Mouse (Mus musculus): ENCODE measurements around the gene Susd2. TPM values are rescaled to one million over a fixed set of nuclear protein-coding genes. Genes with fewer than 3 reads are reported as not detected.

The Susd2 gene
- polyA plus RNA-seq, 1 experiment from 2014 or later: 2.4 TPM

DNA sequence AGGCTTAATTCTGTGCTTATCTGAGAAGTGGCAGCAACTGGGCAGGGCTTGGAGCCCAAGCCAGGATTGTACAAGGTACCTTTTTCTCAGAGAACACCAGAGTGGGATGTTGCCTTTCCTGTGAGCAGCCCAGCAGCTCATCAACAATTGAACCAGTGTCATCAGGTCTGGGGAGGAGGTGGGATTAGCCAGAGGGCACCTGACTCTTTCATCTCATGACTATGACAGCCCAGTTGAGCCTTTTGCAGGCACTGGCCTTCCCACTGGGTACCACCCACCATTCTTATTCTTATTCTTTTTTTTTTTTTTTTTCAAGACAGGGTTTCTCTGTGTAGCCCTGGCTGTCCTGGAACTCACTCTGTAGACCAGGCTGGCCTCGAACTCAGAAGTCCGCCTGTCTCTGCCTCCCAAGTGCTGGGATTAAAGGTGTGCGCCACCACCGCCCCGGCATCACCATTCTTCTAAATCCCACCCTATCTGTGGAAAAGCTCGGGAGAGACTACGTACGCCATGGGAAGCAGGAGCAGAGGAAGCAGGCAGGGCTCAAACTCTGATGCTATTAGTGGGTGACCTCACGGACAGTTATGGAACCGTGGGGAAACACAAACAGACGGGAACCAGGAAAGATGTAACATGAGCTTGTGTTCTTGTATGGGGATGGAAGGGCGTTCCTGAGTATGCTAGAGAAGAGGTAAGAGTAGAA is 7.6 kb downstream of the Susd2 start:
- Histone ChIP-seq H3K4me1 (ENCODE audit: control insufficient read depth, insufficient read depth, low read length) (no peaks in the 10 kb centered on the region), H3K36me3 (ENCODE audit: control insufficient read depth, insufficient read depth, low read length) (no peaks in the 10 kb centered on the region), H3K9me3 (ENCODE audit: control insufficient read depth, low read length) (no peaks in the 10 kb centered on the region), H3K4me3 (ENCODE audit: low read depth, low read length) (no peak overlapping the region), H3K4me2 (ENCODE audit: low read depth) (no peak overlapping the region), H3K27me3 (ENCODE audit: control insufficient read depth, insufficient read depth, low read length) (no peaks in the 10 kb centered on the region), H3K9ac (ENCODE audit: low read length) (no peak overlapping the region), H3K27ac (ENCODE audit: low read depth, low read length) (no peak overlapping the region)
- DNase-seq (ENCODE audit: low spot score) (no peak), ATAC-seq (ENCODE audit: insufficient read depth, low FRiP score, low TSS enrichment) (no peak)
- WGBS: 89% methylated on average over 12 of the region's 12 CpGs

DNA sequence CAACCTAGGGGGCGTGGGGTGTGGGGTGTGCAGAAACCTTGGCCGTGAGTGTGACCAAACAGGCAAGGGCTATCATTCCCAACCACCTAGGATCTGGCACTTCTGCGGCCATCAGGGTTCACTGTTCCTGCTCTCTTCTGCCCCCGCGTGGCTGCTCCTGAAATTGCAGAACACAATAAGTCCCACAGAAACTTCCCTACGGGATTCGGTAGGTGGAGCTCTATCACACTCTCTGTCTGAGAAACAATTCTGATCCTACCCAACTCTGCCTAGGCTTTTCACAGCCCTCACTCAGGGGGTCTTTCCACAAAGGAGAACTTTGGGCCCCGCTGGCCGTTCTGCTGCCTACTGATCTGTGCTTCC is 8.1 kb downstream of the Susd2 start:
- no peak overlapping the region for H3K4me3 ChIP-seq (ENCODE audit: low read depth, low read length)
- ATAC-seq (ENCODE audit: insufficient read depth, low FRiP score, low TSS enrichment) (no peak), DNase-seq (ENCODE audit: low spot score) (peak; percentile 83)
- WGBS: 2% methylated on average over 9 of the region's 9 CpGs
- H3K27me3 ChIP-seq (ENCODE audit: control insufficient read depth, insufficient read depth, low read length): no peaks in the 10 kb centered on the region
- H3K4me1 ChIP-seq (ENCODE audit: control insufficient read depth, insufficient read depth, low read length): no peaks in the 10 kb centered on the region
- H3K9ac ChIP-seq (ENCODE audit: low read length): no peak overlapping the region
- no peak overlapping the region for H3K27ac ChIP-seq (ENCODE audit: low read depth, low read length)
- no peaks in the 10 kb centered on the region for H3K9me3 ChIP-seq (ENCODE audit: control insufficient read depth, low read length)
- H3K36me3 ChIP-seq (ENCODE audit: control insufficient read depth, insufficient read depth, low read length): no peaks in the 10 kb centered on the region
- H3K4me2 ChIP-seq (ENCODE audit: low read depth): no peak overlapping the region

DNA sequence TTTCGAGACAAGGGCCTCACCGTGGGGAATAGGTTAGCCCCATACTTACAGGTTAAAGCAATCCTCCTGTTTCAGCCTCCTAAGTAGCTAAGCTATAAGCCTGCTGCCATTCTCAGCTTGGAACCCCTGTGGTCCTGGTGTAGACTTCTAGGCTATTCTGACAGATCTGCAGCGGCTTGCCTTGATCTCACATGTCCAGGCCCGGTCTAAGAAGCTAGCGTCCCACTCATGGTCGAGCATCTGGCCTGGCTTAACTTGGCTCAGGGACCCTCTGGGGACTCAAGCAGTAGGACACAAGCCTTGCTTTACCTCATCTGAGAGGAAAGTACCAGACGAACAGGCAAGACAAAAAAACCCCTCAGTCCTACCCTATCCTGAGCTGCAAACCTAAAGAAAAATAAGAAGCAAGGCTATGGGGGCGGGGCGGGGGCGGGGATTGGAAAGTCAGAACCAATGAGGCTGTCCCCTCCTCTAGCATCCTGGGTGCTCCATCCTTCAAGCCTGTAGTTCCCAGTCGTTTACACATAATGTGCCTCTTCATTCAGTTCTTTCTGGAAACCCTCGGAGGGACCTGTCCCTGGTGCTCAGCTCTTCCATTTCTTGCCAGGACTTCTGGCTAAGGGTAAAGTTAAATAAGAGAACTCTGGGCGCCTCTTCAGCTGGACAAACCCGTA is 8.7 kb downstream of the Susd2 start:
- WGBS: 67% methylated on average over 14 of the region's 14 CpGs
- DNase-seq (ENCODE audit: low spot score): no peak
- no peak overlapping the region for H3K4me3 ChIP-seq (ENCODE audit: low read depth, low read length)
- H3K27ac ChIP-seq (ENCODE audit: low read depth, low read length): no peak overlapping the region
- H3K27me3 ChIP-seq (ENCODE audit: control insufficient read depth, insufficient read depth, low read length): no peaks in the 10 kb centered on the region
- no peak for ATAC-seq (ENCODE audit: insufficient read depth, low FRiP score, low TSS enrichment)
- no peak overlapping the region for H3K9ac ChIP-seq (ENCODE audit: low read length)
- no peaks in the 10 kb centered on the region for H3K9me3 ChIP-seq (ENCODE audit: control insufficient read depth, low read length)
- H3K4me2 ChIP-seq (ENCODE audit: low read depth): no peak overlapping the region
- no peaks in the 10 kb centered on the region for H3K36me3 ChIP-seq (ENCODE audit: control insufficient read depth, insufficient read depth, low read length)
- no peaks in the 10 kb centered on the region for H3K4me1 ChIP-seq (ENCODE audit: control insufficient read depth, insufficient read depth, low read length)

DNA sequence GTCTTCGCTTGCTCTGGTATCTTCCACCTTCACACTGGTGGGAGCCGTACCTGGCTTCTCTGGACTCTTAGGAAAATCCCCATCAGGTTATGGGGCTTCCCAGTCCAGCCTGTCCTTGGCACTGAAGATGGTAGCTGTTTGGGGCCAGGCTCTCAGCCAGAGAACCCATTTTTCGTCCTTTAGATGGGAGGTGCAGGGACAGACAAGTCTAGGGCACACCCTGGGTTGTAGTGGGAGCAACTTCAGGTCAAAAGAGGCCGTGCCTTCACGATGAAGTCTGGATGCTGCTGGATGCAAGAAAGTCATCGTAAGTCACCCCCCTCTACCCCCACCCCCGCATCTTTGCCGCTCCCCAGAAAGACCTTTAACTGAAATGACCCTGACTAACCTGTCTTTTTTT is 9.2 kb downstream of the Susd2 start:
- H3K4me2 ChIP-seq (ENCODE audit: low read depth): no peak overlapping the region
- H3K9ac ChIP-seq (ENCODE audit: low read length): no peak overlapping the region
- 95% methylated on average over 8 of the region's 8 CpGs for WGBS
- no peaks in the 10 kb centered on the region for H3K4me1 ChIP-seq (ENCODE audit: control insufficient read depth, insufficient read depth, low read length)
- DNase-seq (ENCODE audit: low spot score): no peak
- H3K27ac ChIP-seq (ENCODE audit: low read depth, low read length): no peak overlapping the region
- H3K4me3 ChIP-seq (ENCODE audit: low read depth, low read length): no peak overlapping the region
- H3K36me3 ChIP-seq (ENCODE audit: control insufficient read depth, insufficient read depth, low read length): no peaks in the 10 kb centered on the region
- ATAC-seq (ENCODE audit: insufficient read depth, low FRiP score, low TSS enrichment): no peak
- H3K9me3 ChIP-seq (ENCODE audit: control insufficient read depth, low read length): no peaks in the 10 kb centered on the region
- H3K27me3 ChIP-seq (ENCODE audit: control insufficient read depth, insufficient read depth, low read length): no peaks in the 10 kb centered on the region

DNA sequence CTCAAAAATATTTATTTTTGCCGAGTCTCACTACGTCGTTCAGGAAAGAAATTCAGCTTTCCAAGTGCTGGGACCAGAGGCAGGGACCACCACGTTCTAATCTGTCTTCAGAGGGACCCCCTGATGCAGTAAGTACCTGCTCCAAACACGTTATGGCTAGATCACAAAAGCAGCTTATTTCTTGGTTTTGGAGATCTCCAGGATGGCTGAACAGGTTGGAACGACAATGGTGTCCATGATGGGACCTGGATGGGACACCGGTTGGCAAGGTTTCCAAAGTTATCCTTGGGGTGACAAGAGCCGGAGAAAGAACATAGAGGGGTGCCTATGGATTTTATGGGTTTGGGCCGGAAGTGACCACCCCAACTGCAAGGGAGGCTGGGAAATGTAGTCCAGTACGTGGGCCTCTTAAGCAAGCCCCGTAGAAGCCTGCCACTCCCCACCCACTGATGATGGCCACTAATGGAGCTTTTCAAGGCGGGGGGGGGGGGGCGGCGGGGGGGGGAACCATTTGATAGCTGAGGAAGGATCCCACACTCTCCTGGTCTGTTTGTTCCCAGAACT is 10.2 kb downstream of the Susd2 start:
- no peak for ATAC-seq (ENCODE audit: insufficient read depth, low FRiP score, low TSS enrichment)
- no peaks in the 10 kb centered on the region for H3K36me3 ChIP-seq (ENCODE audit: control insufficient read depth, insufficient read depth, low read length)
- WGBS: 80% methylated on average over 12 of the region's 14 CpGs
- H3K27ac ChIP-seq (ENCODE audit: low read depth, low read length): no peak overlapping the region
- H3K9me3 ChIP-seq (ENCODE audit: control insufficient read depth, low read length): no peaks in the 10 kb centered on the region
- H3K4me2 ChIP-seq (ENCODE audit: low read depth): no peak overlapping the region
- H3K27me3 ChIP-seq (ENCODE audit: control insufficient read depth, insufficient read depth, low read length): no peaks in the 10 kb centered on the region
- no peaks in the 10 kb centered on the region for H3K4me1 ChIP-seq (ENCODE audit: control insufficient read depth, insufficient read depth, low read length)
- H3K4me3 ChIP-seq (ENCODE audit: low read depth, low read length): no peak overlapping the region
- no peak overlapping the region for H3K9ac ChIP-seq (ENCODE audit: low read length)
- DNase-seq (ENCODE audit: low spot score): no peak

DNA sequence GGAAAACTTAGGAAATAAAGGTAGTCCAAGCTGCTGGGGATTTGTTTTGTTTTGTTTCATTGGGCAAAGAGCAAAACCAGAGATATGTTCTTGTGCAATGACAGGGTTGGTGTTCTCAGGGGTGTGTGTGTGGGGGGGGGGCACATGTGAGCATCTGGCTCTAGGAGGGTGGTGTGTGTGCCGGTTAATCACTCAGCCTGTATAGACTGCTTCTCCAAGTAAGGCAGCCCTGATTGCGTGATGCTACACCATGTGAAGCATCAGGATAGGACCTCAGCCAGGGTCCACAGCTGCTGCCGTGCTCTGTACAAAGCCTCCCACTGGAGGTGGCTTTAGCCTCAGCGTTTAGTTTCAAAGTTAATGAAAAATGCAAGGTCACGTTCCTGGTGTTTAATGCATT is 10.8 kb downstream of the Susd2 start:
- Histone ChIP-seq H3K36me3 (ENCODE audit: control insufficient read depth, insufficient read depth, low read length) (no peaks in the 10 kb centered on the region), H3K9me3 (ENCODE audit: control insufficient read depth, low read length) (no peaks in the 10 kb centered on the region), H3K4me1 (ENCODE audit: control insufficient read depth, insufficient read depth, low read length) (no peaks in the 10 kb centered on the region), H3K27ac (ENCODE audit: low read depth, low read length) (no peak overlapping the region), H3K4me3 (ENCODE audit: low read depth, low read length) (no peak overlapping the region), H3K27me3 (ENCODE audit: control insufficient read depth, insufficient read depth, low read length) (no peaks in the 10 kb centered on the region), H3K9ac (ENCODE audit: low read length) (no peak overlapping the region), H3K4me2 (ENCODE audit: low read depth) (no peak overlapping the region)
- ATAC-seq (ENCODE audit: insufficient read depth, low FRiP score, low TSS enrichment): no peak
- DNase-seq (ENCODE audit: low spot score): no peak
- WGBS: 79% methylated on average over 5 of the region's 5 CpGs

DNA sequence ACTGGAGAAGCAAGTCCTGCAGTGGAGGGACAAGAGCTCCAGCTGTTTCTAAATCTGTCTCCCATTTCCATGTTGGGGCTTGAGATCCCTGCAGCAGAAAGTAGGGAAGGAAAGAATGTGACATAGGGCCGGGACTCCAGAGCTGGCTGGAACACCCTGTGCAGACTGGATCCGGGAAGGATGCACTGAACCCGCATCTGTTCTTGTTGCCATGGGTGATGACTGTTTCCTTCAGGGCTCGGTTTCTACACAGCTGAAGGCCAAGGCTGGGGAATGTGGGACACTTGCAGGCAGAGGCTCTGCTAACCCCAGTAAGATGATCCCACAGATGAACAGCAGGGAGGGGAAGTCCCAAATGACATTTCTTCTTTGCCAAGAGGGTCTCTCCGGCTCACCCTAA is 11.2 kb downstream of the Susd2 start:
- H3K27me3 ChIP-seq (ENCODE audit: control insufficient read depth, insufficient read depth, low read length): no peaks in the 10 kb centered on the region
- no peak overlapping the region for H3K27ac ChIP-seq (ENCODE audit: low read depth, low read length)
- no peaks in the 10 kb centered on the region for H3K36me3 ChIP-seq (ENCODE audit: control insufficient read depth, insufficient read depth, low read length)
- H3K4me2 ChIP-seq (ENCODE audit: low read depth): no peak overlapping the region
- no peaks in the 10 kb centered on the region for H3K9me3 ChIP-seq (ENCODE audit: control insufficient read depth, low read length)
- no peak overlapping the region for H3K9ac ChIP-seq (ENCODE audit: low read length)
- H3K4me1 ChIP-seq (ENCODE audit: control insufficient read depth, insufficient read depth, low read length): no peaks in the 10 kb centered on the region
- no peak for ATAC-seq (ENCODE audit: insufficient read depth, low FRiP score, low TSS enrichment)
- WGBS: 60% methylated on average over 5 of the region's 5 CpGs
- H3K4me3 ChIP-seq (ENCODE audit: low read depth, low read length): no peak overlapping the region
- no peak for DNase-seq (ENCODE audit: low spot score)

DNA sequence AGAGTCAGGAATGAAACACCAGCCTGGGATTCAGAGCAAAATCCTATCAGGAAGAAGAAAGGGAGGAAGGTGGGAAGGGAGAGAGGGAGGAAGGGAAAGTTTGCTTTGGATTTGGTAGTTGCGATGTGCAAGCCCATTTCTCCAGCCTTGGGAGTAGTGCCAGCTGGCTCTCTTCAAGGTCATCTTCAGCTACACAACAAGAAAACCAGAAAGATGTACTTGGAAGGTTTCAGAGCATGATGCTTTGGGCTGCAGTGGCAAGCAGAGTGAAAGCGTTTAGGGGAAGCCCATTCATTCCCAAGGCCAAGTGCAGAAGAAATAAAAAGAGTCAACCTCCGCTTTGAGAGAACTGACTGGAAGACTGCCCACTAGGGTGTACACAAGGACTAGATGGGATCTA is 16.3 kb downstream of the Susd2 start:
- no peak overlapping the region for H3K4me3 ChIP-seq (ENCODE audit: low read depth, low read length)
- 90% methylated on average over 3 of the region's 3 CpGs for WGBS
- no peaks in the 10 kb centered on the region for H3K4me1 ChIP-seq (ENCODE audit: control insufficient read depth, insufficient read depth, low read length)
- no peaks in the 10 kb centered on the region for H3K36me3 ChIP-seq (ENCODE audit: control insufficient read depth, insufficient read depth, low read length)
- H3K9ac ChIP-seq (ENCODE audit: low read length): no peak overlapping the region
- ATAC-seq (ENCODE audit: insufficient read depth, low FRiP score, low TSS enrichment) (no peak), DNase-seq (ENCODE audit: low spot score) (no peak)
- H3K27me3 ChIP-seq (ENCODE audit: control insufficient read depth, insufficient read depth, low read length): no peaks in the 10 kb centered on the region
- no peak overlapping the region for H3K4me2 ChIP-seq (ENCODE audit: low read depth)
- H3K9me3 ChIP-seq (ENCODE audit: control insufficient read depth, low read length): no peaks in the 10 kb centered on the region
- H3K27ac ChIP-seq (ENCODE audit: low read depth, low read length): no peak overlapping the region

DNA sequence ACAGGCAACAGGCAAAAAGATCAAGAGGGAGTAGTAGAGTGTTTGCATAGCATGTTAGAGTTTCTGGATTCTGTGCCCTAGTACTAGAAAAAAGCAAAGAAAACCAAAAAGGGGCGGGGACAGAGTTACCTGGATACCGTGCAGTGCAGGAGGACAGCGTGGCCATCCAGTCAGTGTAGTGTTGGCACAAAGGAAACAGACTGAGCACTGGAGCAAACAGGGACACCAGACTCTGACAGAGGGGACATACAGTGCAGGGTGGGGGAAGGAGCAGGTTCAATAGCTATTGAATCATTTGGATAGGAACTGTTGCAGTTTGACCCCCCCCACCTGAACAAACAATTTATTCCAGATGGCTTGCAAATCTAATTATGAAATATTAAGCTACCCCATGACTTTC is 16.8 kb downstream of the Susd2 start:
- Histone ChIP-seq H3K27ac (ENCODE audit: low read depth, low read length) (no peak overlapping the region), H3K9ac (ENCODE audit: low read length) (no peak overlapping the region), H3K9me3 (ENCODE audit: control insufficient read depth, low read length) (no peaks in the 10 kb centered on the region), H3K36me3 (ENCODE audit: control insufficient read depth, insufficient read depth, low read length) (no peaks in the 10 kb centered on the region), H3K27me3 (ENCODE audit: control insufficient read depth, insufficient read depth, low read length) (no peaks in the 10 kb centered on the region), H3K4me3 (ENCODE audit: low read depth, low read length) (no peak overlapping the region), H3K4me2 (ENCODE audit: low read depth) (no peak overlapping the region), H3K4me1 (ENCODE audit: control insufficient read depth, insufficient read depth, low read length) (no peaks in the 10 kb centered on the region)
- DNase-seq (ENCODE audit: low spot score) (no peak), ATAC-seq (ENCODE audit: insufficient read depth, low FRiP score, low TSS enrichment) (no peak)
- 70% methylated on average over 3 of the region's 3 CpGs for WGBS
